Mouse (Mus musculus): ENCODE measurements around the gene Fam72a.

Gene Fam72a

GRCm38 (mm10) chr1:131578943-131579680 is 51.4 kb downstream of the Fam72a start:
- DNase-seq (ENCODE audit: low spot score), result no peak

DNA sequence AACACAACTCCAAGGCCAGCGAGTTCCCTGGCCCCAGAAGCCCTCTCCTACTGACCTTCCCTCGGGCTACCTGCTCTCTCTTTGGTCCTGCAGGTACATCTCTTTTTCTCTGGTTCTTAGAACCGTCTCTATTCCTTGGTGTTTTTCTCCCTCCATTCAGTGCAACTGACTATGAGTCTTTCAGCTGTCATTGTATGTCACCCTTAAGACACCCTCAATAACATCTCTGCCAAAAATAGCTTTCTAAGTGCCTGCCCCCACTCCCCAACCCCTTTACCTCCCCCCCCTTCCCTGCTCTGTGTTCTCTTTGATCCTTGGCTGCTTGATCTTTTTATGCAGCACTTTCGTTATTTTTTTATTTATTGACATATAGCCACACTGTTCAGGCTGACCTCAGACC is 52.7 kb downstream of the Fam72a start:
- DNase-seq (ENCODE audit: low spot score), result no peak

GRCm38 (mm10) chr1:131583598-131583997 is 55.9 kb downstream of the Fam72a start:
- DNase-seq (ENCODE audit: low spot score), result no peak

- DNase-seq (ENCODE audit: low spot score), result peak; percentile 4
These were observed 59.1 kb downstream of the Fam72a start for GRCm38 (mm10) chr1:131586836-131587235.
